Mouse (Mus musculus) left cerebral cortex, adult 2 months (tissue): ENCODE measurements around the gene Pax2. TPM values are rescaled to one million over a fixed set of nuclear protein-coding genes. Genes with fewer than 3 reads are reported as not detected.

Experiments
- DNase-seq, 2 experiments: peaks; one replicate each; pipeline ENCODE4 v3.0.0; 2021 to 2022; ENCODE audit warnings: low spot score in 2 of 2, mixed read lengths in 1 of 2; ENCODE audit errors: extremely low spot score in 1 of 2
- H3K27ac ChIP-seq: fragments of 200-600 bp; 2 replicates; pipeline ENCODE4 v1.8.1; 2022
- H3K4me3 ChIP-seq: fragments of 200-600 bp; 2 replicates; pipeline ENCODE4 v1.8.1; 2022
- CTCF ChIP-seq: fragments of 200-600 bp; IDR thresholded peaks from 2 replicates; pipeline ENCODE4 v1.8.1; 2022; ENCODE audit warnings: antibody characterized with exemption, mild to moderate bottlenecking, moderate library complexity
- intact Hi-C: fragments of 180-260 bp; cut with DNase I; formaldehyde crosslinking; loops from one replicate; pipeline ENCODE4 v1.15.1; 2025
- long read RNA-seq, 2 experiments: library from polyadenylated mRNA; stranded (forward); transcript quantifications; one replicate each; pipeline ENCODE4 v2.0.0; 2021; ENCODE audit warnings: borderline mapping rate in 2 of 2
- total RNA-seq, 2 experiments: library from RNA; stranded (reverse); gene quantifications; 2 replicates each; pipeline ENCODE4 v1.2.3; 2021

Pax2 gene
- total RNA-seq = under 1 TPM; 0.14 to 0.28 TPM
- long read RNA-seq, experiment 1 = 0 reads
- long read RNA-seq, experiment 2 = 0 reads

DNA sequence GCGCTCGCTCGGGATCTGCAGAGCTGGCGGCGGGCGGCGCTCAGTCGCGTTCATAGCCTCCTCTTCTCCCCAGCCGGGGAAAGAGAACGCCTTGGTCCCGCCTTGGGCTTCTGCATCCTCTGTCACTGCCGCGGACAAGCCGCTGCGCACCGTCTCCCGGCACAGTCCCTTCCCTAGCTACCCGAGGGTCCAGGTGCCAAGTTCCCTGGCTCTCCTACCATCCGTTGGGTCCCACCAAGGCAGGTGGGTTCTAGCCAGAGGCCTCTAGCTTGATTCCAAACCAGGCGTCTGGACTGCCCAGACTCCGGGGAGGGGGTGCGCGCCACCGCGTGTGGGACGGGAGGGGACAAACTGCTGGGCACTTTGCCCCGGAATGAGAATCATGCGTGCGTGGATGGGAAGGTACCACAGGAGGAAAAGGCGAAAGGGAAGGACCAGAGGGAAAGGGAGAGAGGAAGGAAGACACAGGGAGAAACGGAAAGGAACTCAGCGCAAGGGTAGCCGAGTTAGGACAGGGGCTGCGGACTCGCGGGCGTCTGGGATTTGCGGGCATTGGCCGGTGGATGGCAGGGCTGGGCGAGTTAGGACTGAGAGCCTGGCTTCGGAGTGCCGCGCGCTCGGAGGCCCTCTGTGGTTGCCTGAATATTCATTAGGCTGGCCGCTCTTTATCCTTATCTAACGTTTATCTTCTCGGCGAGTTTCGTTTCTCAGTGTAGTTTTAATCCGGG, at the start of gene Pax2:
Gene Pax2 (plus strand): TSS at position 353 of the 728 bp plus-strand sequence.
- no peak for TF ChIP-seq CTCF
- intact Hi-C loops = loop anchor here (1.0 to 5.0 kb wide), 3 partner anchors 174 to 1144 kb away; partner anchors contain the start of gene Nkx2-3
- Histone ChIP-seq H3K4me3 (no peak within 1 kb of the TSS), H3K27ac (no peak within 1 kb of the TSS)
- DNase-seq = no peak

DNA sequence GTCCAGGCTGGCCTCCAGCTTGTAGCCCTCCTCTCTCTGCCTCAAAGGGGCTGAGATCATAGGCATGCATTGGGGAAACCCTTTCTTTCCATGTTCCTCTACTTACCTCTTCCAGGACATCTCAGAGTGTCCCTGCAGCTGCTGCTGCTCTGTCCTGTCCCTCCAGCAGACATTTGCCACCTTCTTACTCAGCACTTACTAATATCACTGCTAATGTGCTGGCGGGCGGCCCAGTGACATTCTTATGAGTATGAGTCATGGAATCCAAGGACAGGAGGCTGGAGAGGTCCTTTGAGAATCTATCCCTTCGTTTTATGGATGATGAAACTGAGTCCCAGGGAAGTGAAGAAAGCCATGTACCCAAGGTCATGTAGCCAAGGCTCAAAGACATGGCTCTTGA, 47.0 kb upstream of the Pax2 start:
- no peak overlapping the region for H3K27ac ChIP-seq
- no peak overlapping the region for H3K4me3 ChIP-seq
- intact Hi-C loops = no loop called here
- TF ChIP-seq CTCF = no peak
- no peak for DNase-seq

DNA sequence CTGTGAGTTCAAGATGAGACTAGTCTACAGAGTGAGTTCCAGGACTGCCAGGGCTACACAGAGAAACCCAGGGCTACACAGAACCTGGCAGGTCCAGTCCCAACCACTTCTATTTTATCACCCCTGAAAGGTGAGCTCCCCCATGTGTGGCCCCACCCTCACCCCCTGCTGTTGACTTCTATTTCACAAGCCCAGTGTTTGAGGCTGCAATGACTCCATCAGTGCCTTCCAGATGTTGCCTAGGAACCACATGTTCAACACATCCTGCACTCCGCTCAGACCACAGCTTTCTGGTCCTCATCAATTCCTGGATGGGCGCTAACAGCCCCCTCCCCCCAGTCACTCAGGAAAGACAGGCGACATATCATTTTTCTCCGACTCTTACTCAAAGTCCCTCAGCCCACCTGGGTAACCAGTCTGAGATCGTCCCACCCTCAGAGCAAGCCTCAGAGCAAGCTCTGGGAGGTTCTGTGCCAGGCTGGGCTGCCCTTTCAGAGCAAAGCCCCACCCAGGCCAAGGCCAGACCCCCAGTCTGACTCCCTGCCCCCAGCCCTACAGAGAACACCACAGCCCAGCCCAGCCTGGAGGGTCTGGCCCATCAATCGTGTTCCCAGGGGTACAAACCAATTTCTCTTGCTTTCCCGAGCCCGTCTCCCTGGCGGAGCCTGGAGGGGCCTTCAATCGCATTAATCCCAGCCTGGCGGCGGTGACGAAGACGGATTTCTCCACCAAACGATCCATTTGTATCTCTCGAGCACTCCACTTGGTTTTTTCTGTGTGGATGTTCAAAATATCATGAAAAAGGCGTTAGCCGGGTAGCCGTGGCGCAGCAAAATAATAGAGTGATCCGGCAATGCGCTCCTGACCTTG, 38.9 kb upstream of the Pax2 start:
- Histone ChIP-seq H3K27ac (no peak overlapping the region), H3K4me3 (no peak overlapping the region)
- TF ChIP-seq CTCF = no peak
- no peak for DNase-seq
- intact Hi-C loops = no loop called here

DNA sequence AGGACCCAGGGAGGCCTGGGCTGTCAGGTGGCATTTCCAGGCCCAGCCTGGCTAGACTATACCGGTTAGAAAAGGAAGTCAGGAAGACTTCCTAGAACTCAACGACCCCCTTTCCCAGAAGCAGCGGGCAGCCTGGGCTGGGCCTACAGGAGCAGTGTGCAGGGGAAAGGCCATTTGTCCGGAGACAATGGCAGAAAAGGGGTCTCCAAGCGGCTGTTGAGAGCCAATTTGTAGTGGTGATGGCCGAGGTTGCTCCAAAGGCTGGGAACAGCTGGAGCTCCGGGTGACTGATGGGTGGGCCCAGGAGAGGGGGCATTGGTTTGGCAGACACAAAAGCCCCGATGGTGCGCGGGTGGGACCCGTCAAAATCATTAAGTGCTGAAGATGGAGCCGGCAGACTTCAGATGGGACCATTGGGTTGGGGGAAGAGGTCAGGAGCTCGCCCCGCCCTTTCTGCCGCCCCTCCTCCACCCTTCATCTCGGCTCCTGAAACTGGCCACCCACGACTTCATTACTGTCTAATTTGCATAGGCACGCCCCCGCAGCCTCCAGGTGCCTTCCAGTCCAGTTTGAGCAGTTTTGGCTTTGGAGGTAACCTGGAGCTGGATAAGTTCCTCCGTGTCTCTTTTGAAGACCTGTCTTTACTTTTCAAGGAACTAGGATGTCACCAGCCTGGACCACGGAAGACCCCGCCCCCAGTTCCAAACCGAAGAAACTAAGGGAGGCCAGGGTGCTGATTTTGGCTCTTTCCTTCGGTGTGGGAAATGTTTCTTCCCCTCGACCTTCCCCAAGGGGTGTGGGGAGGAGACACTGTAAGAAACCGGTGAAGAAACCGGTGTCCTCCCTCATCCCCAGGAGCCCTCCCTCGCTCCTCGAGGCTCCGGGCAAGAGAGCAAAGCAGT, 36.3 kb upstream of the Pax2 start:
- H3K27ac ChIP-seq = no peak overlapping the region
- intact Hi-C loops = no loop called here
- no peak for TF ChIP-seq CTCF
- DNase-seq = no peak
- peak overlapping the region; percentile 29 for H3K4me3 ChIP-seq

DNA sequence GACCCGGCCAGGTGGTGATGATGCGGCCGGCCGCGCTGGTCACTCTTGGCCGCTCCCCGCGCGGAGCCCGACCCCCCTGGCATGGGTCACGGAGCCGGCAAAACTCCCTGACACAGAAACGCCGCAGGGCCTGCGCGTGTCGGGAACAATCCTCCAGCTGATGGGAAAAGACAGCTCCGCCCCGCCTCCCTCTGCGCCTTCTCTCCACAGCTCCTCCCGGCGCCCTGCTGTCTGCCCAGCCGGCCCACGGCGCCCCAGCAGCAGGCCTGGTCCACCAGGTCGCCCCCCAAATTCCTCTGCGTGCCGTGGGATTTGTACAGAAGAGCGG, 35.7 kb upstream of the Pax2 start:
- peak in 1 of 2 experiments; percentile 15 for DNase-seq
- peak overlapping the region; percentile 29 for H3K4me3 ChIP-seq
- TF ChIP-seq CTCF = no peak
- no peak overlapping the region for H3K27ac ChIP-seq
- intact Hi-C loops = no loop called here

DNA sequence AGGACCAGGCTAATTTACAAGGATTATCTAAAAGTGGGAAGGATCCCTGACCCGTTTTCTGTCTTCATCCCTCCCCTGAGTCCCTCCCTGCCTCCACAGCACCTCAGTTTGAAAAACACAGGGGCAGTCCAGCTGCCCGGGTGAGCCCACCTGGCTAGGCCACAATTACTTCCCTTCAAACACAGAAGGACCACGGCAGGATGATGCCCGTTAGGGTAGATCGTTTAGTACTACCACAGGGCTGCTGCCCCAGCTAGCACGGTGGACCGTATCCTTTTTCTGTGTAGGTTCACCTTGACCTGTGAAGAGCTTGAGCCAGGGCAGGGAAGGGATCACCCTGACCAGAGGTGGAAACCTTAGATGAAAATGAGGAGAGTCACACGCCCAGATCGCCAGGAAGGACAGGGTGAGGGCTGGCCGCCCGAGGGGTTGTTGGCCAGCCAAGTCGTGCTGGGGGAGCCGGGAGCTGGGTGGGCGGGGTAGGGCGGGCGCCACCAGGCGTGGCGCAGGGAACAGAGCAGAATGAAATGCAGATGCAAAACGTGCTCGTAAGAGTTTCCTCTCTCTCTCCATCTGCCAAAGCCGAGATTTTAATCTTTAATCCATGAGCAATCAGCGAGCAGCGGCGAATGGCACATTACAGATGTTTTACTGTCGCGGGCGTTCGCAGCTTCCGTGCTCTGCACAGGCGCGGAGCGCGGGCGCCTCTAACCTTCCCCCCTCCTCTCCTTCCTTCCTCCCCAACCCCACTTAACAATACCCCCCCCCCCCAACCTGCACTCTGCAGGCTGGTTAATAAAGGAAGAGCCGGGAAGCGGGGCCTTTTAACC, 32.0 kb upstream of the Pax2 start:
- DNase-seq = no peak
- intact Hi-C loops = no loop called here
- Histone ChIP-seq H3K27ac (no peak overlapping the region), H3K4me3 (no peak overlapping the region)
- no peak for TF ChIP-seq CTCF

DNA sequence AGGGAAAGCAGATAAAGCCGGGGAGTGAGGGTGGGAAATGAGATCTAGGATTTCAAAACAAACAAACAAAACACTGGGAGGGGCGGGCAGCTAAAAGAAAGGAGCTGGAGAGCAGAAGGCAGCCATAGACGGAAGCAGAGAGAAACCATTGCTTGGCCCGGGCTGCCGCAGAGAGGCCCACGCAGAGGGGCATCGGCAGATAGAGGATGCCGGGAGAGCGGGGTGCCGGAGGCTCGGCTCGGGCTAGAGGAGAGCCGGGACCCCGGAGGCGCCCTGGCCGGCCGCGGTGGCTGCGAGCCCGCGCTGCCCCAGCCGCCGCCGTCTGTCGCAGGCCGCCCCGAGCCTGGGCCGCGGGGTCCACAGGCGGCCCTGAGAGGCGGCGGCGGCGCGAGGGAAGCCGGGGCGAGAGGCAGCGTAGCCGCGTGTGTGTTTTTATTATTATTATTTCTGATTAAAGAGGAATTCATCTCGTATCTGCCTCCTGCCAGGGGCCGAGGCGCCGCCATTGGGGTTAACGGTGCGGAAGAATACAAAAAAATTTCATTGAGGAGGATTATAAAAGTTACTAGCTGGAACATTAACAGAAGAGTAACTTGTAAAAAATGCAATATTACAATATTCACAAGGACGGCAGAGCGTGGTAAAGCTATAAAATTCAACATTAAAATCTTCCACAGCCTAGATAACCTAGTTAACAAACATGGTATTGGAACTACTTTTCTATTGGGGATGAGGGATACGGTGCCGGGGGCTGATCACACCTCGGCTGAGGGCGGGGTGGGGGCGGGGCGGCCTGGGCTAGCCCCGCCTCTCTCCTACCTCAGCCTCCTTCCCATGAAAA, 29.7 kb upstream of the Pax2 start:
- intact Hi-C loops = no loop called here
- Histone ChIP-seq H3K4me3 (0 out of 2 replicates have a peak overlapping the region, but pooled peaks have one; percentile 22), H3K27ac (no peak overlapping the region)
- no peak for DNase-seq
- no peak for TF ChIP-seq CTCF

DNA sequence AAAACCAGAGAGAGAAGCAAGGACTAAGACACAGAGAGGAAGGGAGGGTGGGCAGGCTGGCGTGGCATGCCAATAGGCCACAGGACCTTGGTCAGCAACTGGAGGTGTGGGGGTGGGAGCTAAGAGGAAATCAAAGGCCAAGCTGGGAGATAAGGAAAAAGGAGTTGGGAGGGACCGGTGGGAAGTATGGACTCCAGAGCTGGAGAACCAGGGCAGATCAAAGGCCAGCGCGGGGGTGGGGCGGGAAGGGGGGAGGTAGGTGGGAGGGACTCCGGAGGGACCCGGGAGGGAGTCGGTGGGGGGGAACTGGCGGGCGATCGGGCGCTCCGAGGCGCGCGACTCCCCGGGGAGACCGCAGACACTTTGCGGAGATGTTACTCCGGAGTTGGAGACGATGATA, 21.7 kb upstream of the Pax2 start:
- TF ChIP-seq CTCF = no peak
- DNase-seq = no peak
- intact Hi-C loops = no loop called here
- Histone ChIP-seq H3K27ac (no peak overlapping the region), H3K4me3 (no peak overlapping the region)

DNA sequence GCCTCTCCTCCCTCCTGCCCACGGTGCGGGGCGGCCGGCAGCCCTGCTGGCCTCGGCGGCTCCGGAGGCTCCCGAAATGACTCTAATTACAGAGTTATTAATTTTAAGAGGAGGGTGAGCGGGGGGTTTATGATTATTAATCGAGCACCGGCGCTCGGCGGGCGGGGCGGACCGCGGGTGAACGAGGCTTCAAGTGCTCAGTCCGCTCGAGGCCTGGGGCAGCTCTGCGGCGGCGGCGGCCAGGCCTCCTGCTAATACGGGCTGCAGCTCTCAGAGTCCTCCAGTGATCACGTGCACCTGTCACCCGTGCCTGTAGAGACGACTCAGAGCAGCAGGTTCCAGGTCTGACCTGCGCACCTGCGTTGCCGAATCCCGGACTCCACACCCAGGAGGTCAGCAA, 21.2 kb upstream of the Pax2 start:
- H3K27ac ChIP-seq = no peak overlapping the region
- TF ChIP-seq CTCF = no peak
- H3K4me3 ChIP-seq = no peak overlapping the region
- intact Hi-C loops = no loop called here
- no peak for DNase-seq

DNA sequence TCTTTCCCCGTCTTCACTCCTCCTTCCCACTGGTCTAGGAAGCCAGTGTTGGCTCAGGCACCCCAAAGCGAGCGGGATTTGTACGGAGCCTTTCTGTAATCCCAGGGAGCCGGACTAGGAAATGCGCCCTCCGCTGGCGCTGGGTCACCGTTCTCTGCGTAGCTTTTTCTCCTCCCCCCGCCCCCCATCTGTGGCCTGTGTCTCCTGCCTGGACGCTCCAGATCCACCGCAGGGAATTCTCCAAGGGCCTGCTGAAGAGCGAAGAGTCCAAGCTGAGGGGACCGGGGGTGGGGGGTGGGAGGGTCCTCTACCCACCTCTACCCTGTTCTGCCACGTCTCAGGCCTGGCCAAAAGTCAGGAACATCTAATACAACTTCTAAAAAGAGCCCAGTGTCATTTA, 15.5 kb upstream of the Pax2 start:
- Histone ChIP-seq H3K27ac (no peak overlapping the region), H3K4me3 (no peak overlapping the region)
- DNase-seq = no peak
- intact Hi-C loops = no loop called here
- no peak for TF ChIP-seq CTCF
